Mouse (Mus musculus) limb, embryonic 13.5 days (tissue): ENCODE data around the gene Spty2d1. TPM values are rescaled to one million over a fixed set of nuclear protein-coding genes. Genes with fewer than 3 reads are reported as not detected.
"Not testable (repeated sequence)": the region's sequence is repeated elsewhere in the genome, so short reads cannot be mapped to it uniquely, and the experiment has no call there.

Source experiments
- ATAC-seq: fragments of 200-750 bp; cut with Nextera tagmentation; 2 replicates; pipeline ENCODE4 v1.8.0; 2017; ENCODE audit warnings: low read depth, moderate number of reproducible peaks, moderate TSS enrichment; ENCODE audit not compliant: low FRiP score
- H3K27ac ChIP-seq: fragments of 300-500 bp; sonication (generic); 2 replicates; pipeline ENCODE4 v1.5.1; 2015; ENCODE audit warnings: inconsistent platforms, mild to moderate bottlenecking, moderate library complexity
- H3K27me3 ChIP-seq: fragments of 300-500 bp; sonication (generic); 2 replicates; pipeline ENCODE4 v1.6.1; 2015; ENCODE audit warnings: mild to moderate bottlenecking, inconsistent platforms
- H3K36me3 ChIP-seq: fragments of 300-500 bp; sonication (generic); 2 replicates; pipeline ENCODE4 v1.6.1; 2015; ENCODE audit warnings: inconsistent platforms, mild to moderate bottlenecking, moderate library complexity
- H3K4me1 ChIP-seq: fragments of 300-500 bp; sonication (generic); 2 replicates; pipeline ENCODE4 v1.6.1; 2015; ENCODE audit warnings: inconsistent platforms
- H3K4me2 ChIP-seq: fragments of 300-500 bp; sonication (generic); replicated peaks from 2 replicates; pipeline ENCODE4 v1.6.1; 2015; ENCODE audit warnings: inconsistent platforms, mild to moderate bottlenecking, moderate library complexity
- H3K4me3 ChIP-seq: fragments of 300-500 bp; sonication (generic); 2 replicates; pipeline ENCODE4 v1.5.1; 2015; ENCODE audit warnings: moderate library complexity, mild to moderate bottlenecking, inconsistent platforms
- H3K9ac ChIP-seq: fragments of 300-500 bp; sonication (generic); 2 replicates; pipeline ENCODE4 v1.6.1; 2015; ENCODE audit warnings: mild to moderate bottlenecking, inconsistent platforms
- H3K9me3 ChIP-seq: fragments of 300-500 bp; sonication (generic); 2 replicates; pipeline ENCODE4 v1.6.1; 2016; ENCODE audit warnings: inconsistent platforms
- WGBS: fragments of 180-500 bp; shearing (Covaris S2); methylation state at CpG from one replicate; pipeline ENCODE4 v1.1.7; 2015; 5-methylcytosine and 5-hydroxymethylcytosine counted together
- polyA plus RNA-seq: library from polyadenylated mRNA; unstranded; fragments of >200 nt; fragmentation: Nextera tagmentation; extraction: Ambion mirVana; gene quantifications from 2 replicates; pipeline ENCODE4 v1.2.1, GENCODE M21; 2015

Spty2d1 gene
- polyA plus RNA-seq, 1 experiment from 2014 or later: 21.8 TPM

DNA sequence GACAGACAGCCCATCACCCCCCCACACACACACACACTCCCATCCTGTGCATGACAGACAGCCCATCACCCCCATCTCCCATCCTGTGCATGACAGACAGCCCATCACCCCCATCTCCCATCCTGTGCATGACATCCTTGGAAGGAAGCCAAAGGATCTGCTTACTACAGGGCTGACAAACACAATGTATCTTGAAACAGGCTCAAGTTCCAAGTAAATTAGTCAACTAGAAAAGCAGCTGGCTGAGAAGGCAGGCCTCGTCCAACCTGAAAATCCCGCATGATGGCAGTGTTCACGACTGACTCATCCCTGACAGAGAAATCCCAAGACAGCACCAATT lies 7.6 kb downstream of the Spty2d1 start:
- Histone ChIP-seq H3K4me1 (peaks cover 41% of the 10 kb centered on the region), H3K4me2 (no peak overlapping the region), H3K9ac (no peak overlapping the region), H3K27ac (no peak overlapping the region), H3K36me3 (peaks cover 38% of the 10 kb centered on the region), H3K4me3 (no peak overlapping the region), H3K27me3 (no peaks in the 10 kb centered on the region), H3K9me3 (no peaks in the 10 kb centered on the region)
- peak; percentile 54 for ATAC-seq
- WGBS: 60% methylated on average over 3 of the region's 3 CpGs

DNA sequence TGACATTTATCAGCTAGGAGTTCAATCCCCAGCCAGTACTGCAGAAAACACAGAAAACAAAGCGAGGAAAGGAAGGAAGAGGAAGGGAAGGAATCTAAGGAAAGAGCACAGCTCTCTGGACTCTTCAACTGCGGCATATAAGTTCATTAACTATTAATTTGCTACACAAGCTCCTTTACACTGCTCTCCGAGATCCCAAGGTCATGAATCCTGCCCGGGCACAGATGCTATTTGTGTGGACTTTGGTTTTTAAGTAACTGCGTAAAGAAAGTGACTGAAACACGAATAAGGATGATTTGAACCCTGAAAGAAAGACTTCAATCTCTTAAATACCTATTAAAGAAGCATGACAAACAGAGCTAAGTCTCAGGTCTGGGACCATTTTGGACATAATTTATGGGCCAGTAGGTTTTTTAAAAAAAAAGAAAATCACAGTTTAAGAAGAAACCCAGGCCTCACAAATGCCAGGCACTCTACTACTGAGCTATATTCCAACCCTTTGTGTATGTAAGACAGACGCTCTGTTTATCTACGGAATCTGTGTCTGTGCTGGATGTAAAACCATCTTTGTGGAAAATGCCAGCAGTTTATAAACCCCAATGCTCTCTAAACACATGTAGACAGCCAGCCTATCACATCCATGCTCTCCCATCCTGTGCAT lies 8.1 kb downstream of the Spty2d1 start:
- Histone ChIP-seq H3K27me3 (no peaks in the 10 kb centered on the region), H3K4me1 (peaks cover 36% of the 10 kb centered on the region), H3K9ac (no peak overlapping the region), H3K4me2 (no peak overlapping the region), H3K27ac (no peak overlapping the region), H3K36me3 (peaks cover 43% of the 10 kb centered on the region), H3K9me3 (no peaks in the 10 kb centered on the region), H3K4me3 (no peak overlapping the region)
- WGBS: 84% methylated on average over 8 of the region's 8 CpGs
- ATAC-seq: no peak

DNA sequence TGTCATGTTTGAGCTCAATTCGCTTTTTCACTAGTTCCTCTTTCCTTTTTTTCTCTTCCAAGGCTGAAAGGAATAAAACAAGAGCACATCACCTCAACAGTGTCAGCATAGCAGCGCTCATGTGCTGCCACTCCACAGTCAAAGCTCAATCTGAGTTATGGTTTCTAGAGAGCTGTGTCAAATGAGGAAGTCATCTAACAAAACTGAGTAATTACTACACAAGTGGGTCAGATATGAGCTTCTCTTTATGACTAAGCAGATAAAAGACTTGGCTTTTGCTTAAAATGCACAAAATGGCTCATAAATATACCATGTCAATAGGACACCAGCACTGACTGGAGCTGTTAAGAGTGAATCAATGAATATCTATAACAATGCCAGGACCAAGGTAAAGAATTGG lies 9.3 kb downstream of the Spty2d1 start:
- H3K36me3 ChIP-seq: peaks cover 55% of the 10 kb centered on the region
- H3K27me3 ChIP-seq: no peaks in the 10 kb centered on the region
- 96% methylated on average over 2 of the region's 2 CpGs for WGBS
- no peak overlapping the region for H3K27ac ChIP-seq
- H3K9ac ChIP-seq: no peak overlapping the region
- H3K4me2 ChIP-seq: no peak overlapping the region
- H3K4me3 ChIP-seq: no peak overlapping the region
- no peaks in the 10 kb centered on the region for H3K9me3 ChIP-seq
- peaks cover 32% of the 10 kb centered on the region for H3K4me1 ChIP-seq
- ATAC-seq: no peak

DNA sequence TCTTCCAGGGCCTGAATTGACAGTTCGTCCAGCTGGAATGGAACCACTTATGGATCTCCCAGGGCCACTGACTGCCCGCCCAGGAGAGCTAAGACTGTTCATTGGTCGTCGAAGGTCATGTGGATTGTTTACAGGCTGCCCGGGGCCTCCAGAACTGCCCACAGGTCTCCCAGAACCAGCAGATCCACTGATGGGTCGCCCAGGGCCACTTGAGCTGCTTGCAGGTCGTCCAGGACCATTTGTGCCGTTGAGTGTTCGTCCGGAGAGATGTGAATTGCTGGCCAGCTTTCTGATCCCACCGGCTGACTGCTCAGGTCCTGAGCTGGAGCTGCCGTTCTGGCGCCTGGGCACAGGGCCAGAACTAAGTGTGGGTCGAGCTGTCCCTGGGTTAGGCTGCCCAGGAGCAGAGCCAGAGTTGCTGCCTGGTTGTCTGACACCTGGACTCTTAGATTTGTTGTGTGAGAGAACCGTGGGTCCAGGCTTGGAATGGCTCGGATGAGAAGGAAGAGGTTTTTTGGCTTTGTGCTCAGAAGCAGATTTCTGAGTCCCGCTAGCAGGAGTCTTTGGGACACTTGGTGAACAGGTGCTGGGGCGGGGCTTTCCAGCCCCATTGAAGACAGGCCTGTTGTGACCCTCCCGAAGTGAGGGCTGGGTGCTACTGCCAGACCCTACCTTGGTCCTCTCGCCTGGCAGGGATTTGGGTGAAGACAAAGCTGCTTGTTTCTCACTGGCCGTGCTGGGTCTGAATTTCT lies 10.4 kb downstream of the Spty2d1 start:
- Histone ChIP-seq H3K9ac (no peak overlapping the region), H3K4me3 (no peak overlapping the region), H3K27ac (no peak overlapping the region), H3K4me1 (peaks cover 22% of the 10 kb centered on the region), H3K9me3 (no peaks in the 10 kb centered on the region), H3K27me3 (no peaks in the 10 kb centered on the region), H3K4me2 (no peak overlapping the region), H3K36me3 (peaks cover 66% of the 10 kb centered on the region)
- 86% methylated on average over 21 of the region's 21 CpGs for WGBS
- ATAC-seq: no peak

DNA sequence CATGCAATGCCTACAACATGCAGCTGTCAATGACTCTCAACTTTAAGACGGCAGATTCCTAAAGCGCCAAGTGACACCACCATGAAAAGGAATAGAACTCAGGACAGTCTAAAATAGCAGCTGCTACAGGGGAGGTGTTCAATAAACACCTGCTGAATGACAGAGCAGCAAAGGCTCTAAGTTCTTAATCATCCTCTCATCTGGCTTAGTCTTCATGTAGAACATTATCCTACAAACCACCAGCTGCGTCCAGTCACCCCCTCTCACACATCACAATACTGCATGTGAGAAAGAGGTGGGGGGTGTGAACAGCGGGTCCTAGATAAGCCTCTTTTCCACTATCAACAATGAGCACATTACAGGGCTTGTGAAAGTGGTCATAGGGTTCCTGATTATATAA lies 11.2 kb downstream of the Spty2d1 start:
- peak; percentile 32; the same call in 1 of the 2 replicates for ATAC-seq
- no peak overlapping the region for H3K27ac ChIP-seq
- WGBS: 93% methylated on average over 4 of the region's 4 CpGs

DNA sequence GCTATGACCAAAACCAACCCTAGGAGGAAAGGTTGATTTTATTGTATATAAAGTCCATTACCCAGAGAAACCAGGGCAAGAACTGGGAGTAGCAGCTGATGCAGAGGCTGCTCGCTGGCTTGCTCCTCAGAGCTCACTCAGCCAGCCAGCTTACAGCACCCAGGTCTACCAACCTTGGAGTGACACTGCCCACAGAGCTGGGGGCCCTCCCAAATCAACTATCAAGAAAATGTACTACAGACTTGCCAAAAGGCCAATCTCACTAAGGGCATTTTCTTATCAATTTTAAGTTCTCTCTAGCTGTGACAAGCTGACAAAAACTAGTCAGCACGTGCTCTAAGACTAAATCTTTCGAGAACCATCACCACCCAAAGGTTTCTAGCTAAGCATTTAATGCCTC lies 12.7 kb downstream of the Spty2d1 start:
- H3K4me2 ChIP-seq: no peak overlapping the region
- H3K36me3 ChIP-seq: peaks cover 79% of the 10 kb centered on the region
- WGBS: 94% methylated on average over 3 of the region's 3 CpGs
- H3K9ac ChIP-seq: no peak overlapping the region
- no peaks in the 10 kb centered on the region for H3K27me3 ChIP-seq
- H3K27ac ChIP-seq: no peak overlapping the region
- ATAC-seq: no peak
- peaks cover 4% of the 10 kb centered on the region for H3K4me1 ChIP-seq
- no peak overlapping the region for H3K4me3 ChIP-seq
- H3K9me3 ChIP-seq: no peaks in the 10 kb centered on the region

More for the DNA sequence above, 11.2 kb downstream of the Spty2d1 start:
- no peak overlapping the region for H3K4me2 ChIP-seq
- H3K4me3 ChIP-seq: no peak overlapping the region
- no peak overlapping the region for H3K9ac ChIP-seq
- H3K36me3 ChIP-seq: peaks cover 72% of the 10 kb centered on the region
- H3K9me3 ChIP-seq: no peaks in the 10 kb centered on the region
- H3K4me1 ChIP-seq: peaks cover 13% of the 10 kb centered on the region
- H3K27me3 ChIP-seq: no peaks in the 10 kb centered on the region

DNA sequence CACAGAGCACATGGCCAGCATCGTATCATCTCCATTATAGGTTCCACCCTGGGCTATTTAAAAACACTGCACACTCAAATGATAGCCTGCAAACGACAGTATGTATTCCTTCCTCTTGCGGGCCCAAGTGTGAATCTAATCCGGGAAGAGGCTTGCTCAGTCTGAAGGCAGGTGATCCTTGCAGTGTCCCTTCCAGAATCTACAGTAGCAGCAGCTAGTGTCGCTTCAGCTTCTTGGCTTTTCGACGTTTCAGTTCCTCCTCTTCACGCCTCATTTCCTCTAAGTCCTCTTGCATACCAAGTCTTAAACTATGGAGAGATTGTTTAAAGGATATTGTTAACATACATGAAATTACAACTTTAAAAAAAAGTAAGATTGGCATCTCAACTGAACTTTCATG lies 15.1 kb downstream of the Spty2d1 start:
- Histone ChIP-seq H3K27me3 (no peaks in the 10 kb centered on the region), H3K9me3 (no peaks in the 10 kb centered on the region), H3K27ac (no peak overlapping the region), H3K4me2 (no peak overlapping the region), H3K36me3 (peaks cover 67% of the 10 kb centered on the region), H3K4me1 (no peaks in the 10 kb centered on the region), H3K9ac (no peak overlapping the region), H3K4me3 (no peak overlapping the region)
- ATAC-seq: no peak
- WGBS: 87% methylated on average over 8 of the region's 8 CpGs

DNA sequence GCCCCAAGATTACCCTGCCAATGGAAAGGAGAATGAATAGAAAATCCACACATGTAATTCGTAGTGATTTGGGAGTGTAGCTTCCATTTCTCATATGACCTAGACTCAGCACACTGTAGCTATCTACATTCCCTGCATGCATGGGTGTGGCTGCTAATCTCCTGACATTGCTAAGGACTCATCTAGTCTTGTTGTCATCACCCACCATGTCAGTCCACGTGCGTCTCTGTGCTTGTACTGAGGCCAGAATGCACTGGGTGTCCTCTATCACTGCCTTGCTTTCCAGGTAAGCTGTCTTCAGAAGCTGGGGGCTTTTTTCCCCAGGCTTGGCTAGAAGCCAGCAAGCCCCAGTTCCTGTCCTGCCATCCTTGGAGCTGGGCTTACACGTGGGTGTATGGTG lies 18.8 kb downstream of the Spty2d1 start:
- not testable (repeated sequence) for H3K27me3 ChIP-seq, H3K27ac ChIP-seq, ATAC-seq, H3K4me2 ChIP-seq, H3K9ac ChIP-seq, H3K9me3 ChIP-seq, H3K4me3 ChIP-seq
- Histone ChIP-seq H3K36me3 (peaks cover 33% of the 10 kb centered on the region), H3K4me1 (peaks cover 18% of the 10 kb centered on the region)
- 86% methylated on average over 4 of the region's 4 CpGs for WGBS

DNA sequence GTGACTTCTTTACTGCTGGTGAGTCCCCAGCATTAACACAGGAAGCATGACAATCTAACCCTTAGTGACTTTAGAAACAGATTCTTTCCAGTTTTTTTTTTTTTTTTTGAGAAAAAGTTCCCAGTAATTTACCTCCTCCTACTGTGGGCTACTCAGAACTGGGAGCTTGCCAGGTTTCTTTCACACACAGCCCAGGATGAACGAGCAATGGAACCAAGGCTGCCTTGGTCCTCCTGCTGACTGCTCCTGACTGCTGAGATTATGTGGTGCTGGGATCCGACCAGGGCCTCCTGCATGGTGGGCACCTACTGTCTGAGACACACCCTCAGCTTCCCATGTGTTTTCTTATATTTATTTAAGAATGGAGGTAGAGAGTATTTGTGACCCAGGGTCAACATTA lies 21.1 kb downstream of the Spty2d1 start:
- no peak for ATAC-seq
- H3K4me2 ChIP-seq: no peak overlapping the region

DNA sequence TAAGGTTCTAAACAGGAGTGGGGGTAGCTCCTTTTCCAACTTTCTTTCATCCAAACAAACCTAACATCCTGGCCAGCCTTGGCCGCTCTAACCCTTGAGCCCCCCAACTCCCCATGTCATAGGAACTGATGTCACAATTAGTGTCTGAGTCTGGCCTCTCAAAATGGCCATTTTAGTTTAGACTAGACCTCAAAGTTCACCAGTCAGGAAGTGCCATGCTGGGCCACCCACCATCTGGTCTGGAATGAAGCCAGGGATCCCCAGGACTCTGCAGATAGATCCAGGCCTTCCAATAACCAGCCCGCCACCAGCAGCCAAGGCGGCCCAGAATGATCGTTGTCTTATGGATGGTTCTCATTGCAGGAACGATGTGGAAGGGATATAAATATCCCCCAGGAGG lies 21.6 kb downstream of the Spty2d1 start:
- 30% methylated on average over 5 of the region's 5 CpGs for WGBS
- no peaks in the 10 kb centered on the region for H3K27me3 ChIP-seq
- no peak for ATAC-seq
- no peak overlapping the region for H3K4me3 ChIP-seq
- 0 out of 2 replicates have a peak overlapping the region, but pooled peaks have one; percentile 22 for H3K27ac ChIP-seq
- H3K4me2 ChIP-seq: no peak overlapping the region
- H3K36me3 ChIP-seq: peaks cover 8% of the 10 kb centered on the region
- peaks cover 18% of the 10 kb centered on the region for H3K4me1 ChIP-seq
- no peak overlapping the region for H3K9ac ChIP-seq
- H3K9me3 ChIP-seq: no peaks in the 10 kb centered on the region

More for the DNA sequence above, 21.1 kb downstream of the Spty2d1 start:
- H3K27ac ChIP-seq: no peak overlapping the region
- H3K27me3 ChIP-seq: no peaks in the 10 kb centered on the region
- H3K4me3 ChIP-seq: no peak overlapping the region
- no peaks in the 10 kb centered on the region for H3K9me3 ChIP-seq
- H3K9ac ChIP-seq: no peak overlapping the region
- peaks cover 12% of the 10 kb centered on the region for H3K36me3 ChIP-seq
- peaks cover 18% of the 10 kb centered on the region for H3K4me1 ChIP-seq
- WGBS: 43% methylated on average over 2 of the region's 2 CpGs

DNA sequence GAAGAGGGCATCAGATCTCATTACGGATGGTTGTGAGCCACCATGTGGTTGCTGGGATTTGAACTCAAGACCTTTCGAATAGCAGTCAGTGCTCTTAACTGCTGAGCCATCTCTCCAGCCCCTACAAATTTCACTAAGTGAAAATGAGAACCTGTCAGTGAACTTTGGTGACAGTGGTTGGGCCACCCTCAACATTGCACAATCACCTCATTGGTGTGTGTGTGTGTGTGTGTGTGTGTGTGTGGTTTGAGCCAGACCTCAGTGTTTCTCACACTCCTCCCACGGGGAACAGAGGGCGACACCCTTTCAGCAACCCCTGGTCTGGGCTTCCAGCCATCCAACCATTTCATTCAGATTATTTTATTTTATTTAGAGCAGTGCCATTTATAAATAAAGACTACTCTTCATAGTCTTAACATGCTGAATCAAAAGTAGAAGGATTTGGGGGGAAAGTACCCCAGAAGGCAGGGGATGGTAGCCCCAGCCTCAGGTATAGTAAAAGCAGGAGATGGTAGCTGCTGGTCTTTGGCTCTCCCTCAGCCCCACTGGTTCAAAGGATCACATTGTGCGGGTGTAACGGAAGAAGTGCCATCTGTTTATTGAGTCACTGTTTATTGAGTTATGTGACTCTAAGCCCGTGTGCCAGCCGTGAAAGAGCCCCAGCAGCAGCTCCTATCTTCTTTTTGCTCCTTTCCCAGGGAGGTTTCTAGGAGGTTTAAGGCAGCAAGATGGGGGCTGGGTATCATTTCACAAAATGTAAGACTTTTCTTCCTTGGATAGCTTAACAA lies 22.3 kb downstream of the Spty2d1 start:
- H3K27me3 ChIP-seq: no peaks in the 10 kb centered on the region
- no peak overlapping the region for H3K4me2 ChIP-seq
- WGBS: 44% methylated on average over 8 of the region's 8 CpGs
- peaks cover 18% of the 10 kb centered on the region for H3K4me1 ChIP-seq
- H3K36me3 ChIP-seq: peaks cover 6% of the 10 kb centered on the region; the same call in 1 of the 2 replicates
- no peak overlapping the region for H3K4me3 ChIP-seq
- H3K9me3 ChIP-seq: no peaks in the 10 kb centered on the region
- ATAC-seq: no peak
- H3K27ac ChIP-seq: 0 out of 2 replicates have a peak overlapping the region, but pooled peaks have one; percentile 22
- H3K9ac ChIP-seq: no peak overlapping the region

DNA sequence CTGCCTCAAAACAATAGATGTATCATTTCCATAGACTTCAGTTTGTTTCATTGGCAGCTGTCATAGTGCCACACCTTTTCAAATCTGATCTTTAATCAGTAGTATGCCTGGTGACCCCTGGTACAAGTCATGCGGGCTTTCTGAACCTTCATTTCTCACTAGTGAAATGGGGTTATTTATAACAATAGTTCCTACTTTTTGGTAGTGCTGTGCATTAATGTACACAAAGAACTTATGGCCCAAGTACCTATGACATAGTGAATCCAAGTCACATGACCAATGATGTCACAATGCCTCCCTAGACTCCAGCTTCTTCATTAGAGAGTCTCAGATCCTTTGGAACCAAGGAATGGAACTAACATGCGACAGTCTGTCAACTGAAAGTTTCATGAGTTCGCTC lies 24.9 kb downstream of the Spty2d1 start, which contains the start of gene Gm9999:
Gm9999 (plus strand) TSS at position 301 of the 400 bp plus-strand sequence.
- no peaks in the 10 kb centered on the region for H3K36me3 ChIP-seq
- H3K9me3 ChIP-seq: no peaks in the 10 kb centered on the region
- H3K9ac ChIP-seq: no peak within 1 kb of the TSS
- WGBS: 92% methylated on average over 3 of the region's 3 CpGs
- H3K4me1 ChIP-seq: peaks cover 18% of the 10 kb centered on the region
- no peak within 1 kb of the TSS for H3K4me2 ChIP-seq
- H3K4me3 ChIP-seq: no peak within 1 kb of the TSS
- no peak within 1 kb of the TSS for H3K27ac ChIP-seq
- ATAC-seq: no peak
- no peaks in the 10 kb centered on the region for H3K27me3 ChIP-seq
